Mouse (Mus musculus) brain, embryonic 18.5 days (tissue): ENCODE results near the gene Agpat3.

Experiments
- DNase-seq: peaks from one replicate; pipeline ENCODE4 v3.0.0-alpha.2; 2012; ENCODE audit warnings: low read depth, low spot score

Agpat3 gene

GRCm38 (mm10) chr10:78351887-78352665 is at the start of gene Agpat3:
Gene Agpat3 (minus strand): TSS chr10:78352489.
- no peak for DNase-seq

GRCm38 (mm10) chr10:78401127-78401526 is 48.8 kb upstream of the Agpat3 start:
- DNase-seq, result no peak

DNA sequence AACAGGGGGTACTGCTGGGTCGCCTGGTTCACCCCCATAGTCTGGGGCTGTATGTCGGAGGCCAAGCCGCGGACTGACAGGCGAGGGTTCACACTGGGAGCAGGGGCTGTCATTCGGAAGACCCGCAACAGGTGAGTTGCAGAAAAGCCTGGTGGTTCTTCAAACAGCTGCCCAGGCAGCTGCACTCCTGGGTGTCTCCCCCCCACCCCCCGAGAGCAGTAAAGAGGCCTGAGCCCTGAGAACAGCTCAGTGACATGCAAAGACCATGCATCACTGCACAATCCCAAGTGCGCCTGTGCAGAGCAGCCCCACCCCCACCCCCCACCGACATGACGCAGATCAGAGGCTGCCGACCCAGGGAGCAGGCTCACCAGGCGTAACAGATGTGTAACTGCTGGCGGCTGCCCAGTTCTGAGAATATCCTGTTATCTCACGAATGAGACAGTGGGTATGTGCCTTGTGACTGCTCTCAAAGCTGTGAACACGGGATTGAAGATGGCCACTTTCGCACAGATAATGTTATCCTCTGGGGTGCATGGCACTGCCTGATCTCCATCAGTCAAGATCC is 46.9 kb upstream of the Agpat3 start:
- no peak for DNase-seq

DNA sequence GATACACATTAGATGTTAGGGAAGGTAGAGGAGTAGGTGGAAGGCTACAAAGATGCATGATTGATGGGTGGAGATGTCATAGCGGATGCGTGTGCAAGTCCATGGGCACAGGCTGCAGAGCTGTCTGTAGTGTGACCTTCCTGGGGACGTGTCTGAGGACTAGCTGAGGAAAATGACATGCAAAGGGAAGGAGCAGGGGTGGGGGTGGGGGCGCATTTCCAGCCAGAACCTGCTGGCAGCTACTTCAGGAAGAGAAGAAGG is 44.3 kb upstream of the Agpat3 start:
- DNase-seq, result no peak

DNA sequence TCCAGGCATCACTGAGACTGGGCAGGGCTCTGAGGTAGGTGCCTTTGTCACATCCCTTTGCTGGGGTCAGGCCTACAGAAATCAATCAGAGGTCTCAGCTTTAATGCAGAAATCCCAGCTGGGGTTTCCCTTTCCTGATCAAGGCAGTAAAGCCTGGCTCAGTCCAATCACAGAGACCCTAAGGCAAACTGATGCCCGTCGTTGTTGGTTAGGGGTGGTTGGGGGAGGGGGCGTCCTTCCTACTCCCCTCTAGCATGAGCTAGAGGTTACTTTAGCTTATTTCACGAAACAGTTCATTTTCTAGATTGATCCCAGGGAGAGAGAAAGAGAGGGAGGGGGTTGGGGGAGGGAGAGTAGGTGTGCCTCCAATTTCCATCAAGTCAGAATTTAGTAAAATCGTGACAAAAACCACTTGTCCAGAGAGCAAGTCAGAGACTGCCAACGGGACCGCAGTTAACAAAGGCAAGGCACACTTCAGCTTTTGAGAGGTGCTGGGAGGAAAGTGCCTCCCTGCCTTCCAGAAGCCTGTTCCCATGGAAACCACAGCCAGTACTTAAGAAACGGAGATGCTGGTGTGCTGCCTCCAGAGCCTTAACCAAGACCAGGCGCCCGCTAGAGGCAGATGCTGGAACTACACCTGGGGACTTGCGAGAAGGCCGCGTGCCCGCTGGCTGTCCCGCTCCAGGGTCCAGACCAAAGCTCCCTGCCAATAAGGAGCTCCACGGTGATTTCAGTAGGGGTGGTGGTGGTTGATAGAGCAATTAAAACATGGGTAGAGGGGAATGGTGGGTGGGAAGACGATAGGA is 43.7 kb upstream of the Agpat3 start:
- DNase-seq, result peak; percentile 92

GRCm38 (mm10) chr10:78395377-78395776 is 43.1 kb upstream of the Agpat3 start:
- no peak for DNase-seq

DNA sequence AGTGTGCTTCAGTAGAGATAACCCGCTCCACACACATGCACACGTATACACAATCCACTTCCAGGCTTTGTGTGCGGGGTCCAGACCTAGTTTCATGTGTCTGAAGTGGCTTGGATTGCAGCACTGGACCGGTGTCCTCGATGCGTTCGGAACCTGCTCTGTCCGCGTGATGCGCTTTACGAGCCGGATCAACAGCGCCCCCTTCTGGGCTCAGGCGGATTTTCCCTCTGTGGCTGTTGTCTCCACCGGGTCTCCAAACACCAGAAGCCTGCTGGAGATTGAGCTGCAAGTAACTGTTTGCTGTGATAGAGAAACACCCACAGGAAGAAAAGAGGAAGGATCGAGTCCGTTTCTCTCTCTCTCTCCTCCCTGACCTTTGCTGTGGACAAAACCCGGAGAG is 39.8 kb upstream of the Agpat3 start:
- no peak for DNase-seq

GRCm38 (mm10) chr10:78390982-78391470 is 38.7 kb upstream of the Agpat3 start:
- DNase-seq, result no peak

- DNase-seq, result no peak
Measured at GRCm38 (mm10) chr10:78388216-78388980, 36.1 kb upstream of the Agpat3 start.

DNA sequence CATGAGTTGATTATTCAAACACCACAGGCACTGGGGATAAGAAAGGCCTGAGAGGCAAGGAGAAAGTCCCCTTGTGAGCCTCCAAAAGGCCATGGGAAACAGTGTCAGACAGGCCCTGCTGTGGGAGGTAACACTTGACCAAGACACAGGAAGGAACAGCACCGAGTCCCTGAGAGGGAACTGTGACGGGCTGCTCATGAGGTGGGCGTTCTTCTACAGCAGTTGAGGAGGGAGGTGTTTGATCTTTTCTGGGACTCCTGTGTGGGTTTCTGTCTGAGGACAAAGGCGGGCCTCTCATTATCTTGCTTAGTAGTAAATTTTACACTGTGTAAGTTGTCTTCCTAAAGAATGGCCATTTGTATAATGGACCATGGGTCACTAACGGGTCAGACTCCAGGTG is 33.2 kb upstream of the Agpat3 start:
- no peak for DNase-seq

GRCm38 (mm10) chr10:78383567-78383966 is 31.3 kb upstream of the Agpat3 start:
- no peak for DNase-seq

DNA sequence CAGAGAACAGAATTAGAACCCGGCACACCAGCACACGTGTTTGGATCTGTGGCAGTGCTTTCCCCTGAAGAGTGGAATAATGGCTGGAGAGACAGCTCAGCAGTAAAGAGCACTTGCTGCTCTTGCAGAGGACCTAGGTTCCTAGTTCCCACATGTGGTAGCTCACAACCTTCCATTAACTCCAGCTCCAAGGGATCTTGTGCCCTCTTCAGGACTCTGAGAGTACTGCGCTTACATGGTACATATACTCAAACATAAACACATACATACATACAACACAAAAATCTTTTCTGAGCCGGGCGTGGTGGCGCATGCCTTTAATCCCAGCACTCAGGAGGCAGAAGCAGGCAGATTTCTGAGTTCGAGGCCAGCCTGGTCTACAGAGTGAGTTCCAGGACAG is 26.2 kb upstream of the Agpat3 start:
- DNase-seq, result no peak

- no peak for DNase-seq
Measured at GRCm38 (mm10) chr10:78372681-78373668, 20.7 kb upstream of the Agpat3 start.

DNA sequence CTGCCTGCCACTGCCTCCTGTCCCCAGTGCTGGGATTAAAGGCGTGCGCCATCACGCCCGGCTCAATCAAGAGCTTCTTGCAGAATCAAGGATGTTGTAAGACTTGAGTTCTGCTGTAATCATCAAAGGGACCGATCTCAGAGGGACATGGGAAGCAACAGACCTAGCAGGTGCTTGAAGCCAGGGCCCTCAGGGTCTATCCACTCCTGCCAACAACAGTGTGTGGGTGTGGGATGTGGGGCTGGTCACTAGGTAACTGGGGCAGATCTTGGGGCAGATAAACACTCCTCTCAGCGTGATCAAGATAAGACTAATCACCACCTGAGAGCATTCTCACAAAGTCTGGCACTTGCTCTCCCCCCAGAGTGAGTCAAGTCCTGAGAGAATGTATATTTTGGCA is 19.5 kb upstream of the Agpat3 start:
- DNase-seq, result no peak

GRCm38 (mm10) chr10:78367586-78367985 is 15.3 kb upstream of the Agpat3 start:
- no peak for DNase-seq

GRCm38 (mm10) chr10:78366851-78367312 is 14.6 kb upstream of the Agpat3 start:
- DNase-seq, result no peak

DNA sequence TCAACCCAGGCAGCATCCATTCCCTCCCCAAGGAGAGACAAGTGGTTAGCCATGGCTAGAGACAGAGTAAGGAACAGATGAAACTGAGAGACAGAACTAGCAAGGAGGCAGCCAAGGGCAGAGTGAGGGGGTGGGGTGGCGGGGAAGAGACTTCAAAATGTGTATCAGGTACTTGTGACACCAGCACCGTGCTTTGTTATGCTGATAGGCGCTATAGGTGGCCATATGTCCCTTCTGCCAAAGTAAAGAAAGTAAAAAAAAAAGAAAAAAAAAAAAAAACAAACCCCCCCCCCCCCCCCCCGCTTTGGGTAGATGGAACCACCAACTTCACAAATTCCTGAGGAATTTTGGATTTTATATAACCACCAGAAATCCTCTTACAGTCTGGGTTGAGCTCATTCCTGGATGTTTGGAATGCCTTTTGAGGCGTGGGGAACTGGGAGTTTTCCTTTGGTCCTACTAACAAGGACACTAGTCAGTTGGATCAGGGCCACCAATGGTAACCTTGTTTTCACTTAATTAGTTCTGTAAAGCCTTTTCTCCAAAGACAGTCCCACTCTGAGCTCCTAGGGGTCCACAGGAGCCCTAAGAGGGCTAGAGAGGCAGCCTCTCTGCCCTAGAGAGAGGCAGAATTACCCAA is 14.0 kb upstream of the Agpat3 start:
- DNase-seq, result no peak

DNA sequence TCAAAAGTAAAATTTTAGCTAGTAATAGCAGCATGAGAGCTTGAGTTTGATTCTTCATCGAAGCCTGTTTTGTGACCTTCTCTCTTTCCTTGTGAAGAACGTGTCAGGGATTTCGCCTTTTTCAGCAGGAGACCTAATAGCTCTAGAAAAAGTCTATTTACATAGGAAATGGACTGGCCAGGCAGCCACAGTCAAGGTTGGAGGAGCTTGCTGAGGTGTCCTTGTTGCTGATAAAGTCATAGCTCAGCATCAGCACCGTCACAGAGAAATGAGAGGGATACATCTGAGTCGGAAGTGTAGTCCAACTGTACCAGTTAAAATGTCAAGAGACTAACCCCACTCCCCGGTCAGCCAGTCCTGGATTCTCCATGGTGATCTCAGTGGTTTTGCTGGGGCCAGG is 13.3 kb upstream of the Agpat3 start:
- no peak for DNase-seq

DNA sequence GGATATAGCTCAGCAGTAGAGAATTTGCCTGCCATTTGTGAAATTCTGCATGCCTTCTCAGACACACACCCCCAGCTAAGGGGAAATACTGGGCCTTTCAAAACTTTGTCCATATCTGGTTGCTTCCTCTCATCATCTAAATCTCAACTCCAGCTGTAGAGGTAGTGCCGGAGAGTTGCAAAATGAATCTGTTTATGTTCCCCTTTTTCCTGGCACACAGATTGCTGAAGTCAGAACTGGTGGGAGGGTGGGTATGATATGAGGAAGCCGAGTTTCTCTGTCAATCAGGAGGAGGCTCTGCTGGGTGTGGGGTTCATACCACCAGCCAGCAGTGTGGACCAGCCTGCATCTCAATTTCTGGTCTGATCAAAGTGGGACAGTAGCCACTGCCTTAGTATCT is 11.8 kb upstream of the Agpat3 start:
- DNase-seq, result no peak

- DNase-seq, result no peak
Measured at GRCm38 (mm10) chr10:78363366-78363765, 11.1 kb upstream of the Agpat3 start.
